Mouse (Mus musculus) erythroblast, embryonic 14.5 days (primary cell): ENCODE measurements around the gene Mreg. TPM values are rescaled to one million over a fixed set of nuclear protein-coding genes. Genes with fewer than 3 reads are reported as not detected.

Source experiments
- H3K27me3 ChIP-seq: 2 replicates; pipeline ENCODE4 v1.6.1; 2012; ENCODE audit warnings: inconsistent platforms; ENCODE audit not compliant: control insufficient read depth
- H3K36me3 ChIP-seq: 2 replicates; pipeline ENCODE4 v1.6.1; 2012; ENCODE audit warnings: mild to moderate bottlenecking, inconsistent platforms; ENCODE audit not compliant: control insufficient read depth
- H3K4me1 ChIP-seq: 2 replicates; pipeline ENCODE4 v1.6.1; 2012; ENCODE audit warnings: inconsistent platforms; ENCODE audit not compliant: control insufficient read depth
- H3K4me3 ChIP-seq: replicated peaks from 2 replicates; pipeline ENCODE3; 2012; ENCODE audit warnings: moderate library complexity, mild to moderate bottlenecking, inconsistent platforms
- H3K9me3 ChIP-seq: 2 replicates; pipeline ENCODE4 v1.6.1; 2012; ENCODE audit warnings: low read length, inconsistent platforms, mixed read lengths; ENCODE audit not compliant: control insufficient read depth
- GATA1 ChIP-seq: IDR thresholded peaks from 2 replicates; pipeline ENCODE4 v1.6.1; 2012; ENCODE audit warnings: low read length, inconsistent platforms, mixed read lengths
- TAL1 ChIP-seq: IDR thresholded peaks from 3 replicates; pipeline ENCODE4 v1.6.1; 2012; ENCODE audit warnings: low read length, inconsistent platforms, mixed read lengths
- polyA plus RNA-seq: library from polyadenylated mRNA; stranded (reverse); fragments of >175 nt; gene quantifications from 2 replicates; pipeline ENCODE4 v1.2.3, GENCODE M21; 2012

Gene Mreg
- polyA plus RNA-seq, 1 experiment, result 0.01 TPM

- Histone ChIP-seq H3K36me3 (no peaks in the 10 kb centered on the region), H3K4me1 (no peaks in the 10 kb centered on the region), H3K9me3 (no peaks in the 10 kb centered on the region), H3K4me3 (no peak overlapping the region), H3K27me3 (no peaks in the 10 kb centered on the region)
- TF ChIP-seq GATA1, result no peak
- TF ChIP-seq TAL1, result no peak
Measured at GRCm38 (mm10) chr1:72198142-72198806, 13.8 kb downstream of the Mreg start.

- Histone ChIP-seq H3K27me3 (no peaks in the 10 kb centered on the region), H3K9me3 (no peaks in the 10 kb centered on the region), H3K4me1 (no peaks in the 10 kb centered on the region)
Measured at GRCm38 (mm10) chr1:72196626-72197359, 15.3 kb downstream of the Mreg start.

DNA sequence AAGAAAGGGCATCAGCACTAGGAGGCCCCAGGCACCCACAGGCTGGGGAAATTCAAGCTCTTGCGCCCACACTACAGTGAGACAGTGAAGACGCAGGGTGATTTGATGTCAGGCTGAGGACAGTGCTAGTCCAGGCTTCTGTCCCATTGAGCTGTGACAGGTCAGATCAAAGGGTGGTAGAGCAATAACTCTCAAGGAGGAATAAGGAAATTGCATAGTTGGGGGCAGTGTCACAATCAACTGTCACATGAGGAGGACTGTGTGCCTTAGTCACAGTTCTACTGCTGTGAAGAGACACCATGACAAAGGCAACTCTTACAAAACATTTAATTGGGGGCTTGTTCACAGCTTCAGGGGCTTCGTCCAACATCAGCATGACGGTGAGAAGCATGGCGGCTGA lies 16.0 kb downstream of the Mreg start:
- TF ChIP-seq GATA1 (no peak), TAL1 (no peak)
- Histone ChIP-seq H3K4me3 (no peak overlapping the region), H3K27me3 (no peaks in the 10 kb centered on the region), H3K4me1 (no peaks in the 10 kb centered on the region), H3K9me3 (no peaks in the 10 kb centered on the region), H3K36me3 (no peaks in the 10 kb centered on the region; the same call in 1 of the 2 replicates)

More at GRCm38 (mm10) chr1:72196626-72197359, 15.3 kb downstream of the Mreg start:
- Histone ChIP-seq H3K4me3 (no peak overlapping the region), H3K36me3 (no peaks in the 10 kb centered on the region)
- TF ChIP-seq TAL1 (no peak), GATA1 (no peak)

GRCm38 (mm10) chr1:72191449-72191848 lies 20.7 kb downstream of the Mreg start:
- Histone ChIP-seq H3K27me3 (no peaks in the 10 kb centered on the region), H3K9me3 (no peaks in the 10 kb centered on the region), H3K4me3 (no peak overlapping the region), H3K36me3 (no peaks in the 10 kb centered on the region; the same call in 1 of the 2 replicates), H3K4me1 (no peaks in the 10 kb centered on the region)
- TF ChIP-seq GATA1, result no peak

GRCm38 (mm10) chr1:72188142-72188738 lies 23.9 kb downstream of the Mreg start:
- Histone ChIP-seq H3K27me3 (no peaks in the 10 kb centered on the region), H3K36me3 (no peaks in the 10 kb centered on the region; the same call in 1 of the 2 replicates), H3K4me1 (no peaks in the 10 kb centered on the region), H3K4me3 (no peak overlapping the region), H3K9me3 (no peaks in the 10 kb centered on the region)
- no peak for TF ChIP-seq TAL1
- no peak for TF ChIP-seq GATA1

DNA sequence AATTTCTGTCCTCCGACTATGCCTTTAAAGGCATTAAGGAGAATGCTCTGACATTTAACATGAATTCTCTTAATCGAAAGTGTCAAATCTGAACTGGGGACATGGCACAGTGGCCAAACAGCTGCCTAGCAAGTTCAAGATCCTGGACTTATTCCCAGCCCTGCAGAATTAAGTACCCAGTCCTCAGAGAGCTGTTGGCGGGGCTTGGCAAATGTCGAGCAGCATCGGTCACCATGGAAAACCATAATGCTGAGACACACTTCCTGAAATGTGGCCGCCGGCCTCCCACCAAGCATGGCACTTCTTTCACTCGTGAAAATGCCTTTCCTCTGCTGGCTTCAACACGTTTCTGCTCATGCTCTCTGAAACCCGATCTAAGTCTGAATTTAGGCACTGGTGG lies 24.6 kb downstream of the Mreg start:
- H3K9me3 ChIP-seq, result no peaks in the 10 kb centered on the region
- H3K4me1 ChIP-seq, result no peaks in the 10 kb centered on the region
- no peaks in the 10 kb centered on the region; the same call in 1 of the 2 replicates for H3K36me3 ChIP-seq
- no peaks in the 10 kb centered on the region for H3K27me3 ChIP-seq
- no peak overlapping the region for H3K4me3 ChIP-seq
- TF ChIP-seq GATA1 (no peak), TAL1 (no peak)

- TF ChIP-seq TAL1 (no peak), GATA1 (no peak)
- H3K27me3 ChIP-seq, result no peaks in the 10 kb centered on the region
Measured at GRCm38 (mm10) chr1:72186151-72186550, 26.0 kb downstream of the Mreg start.

DNA sequence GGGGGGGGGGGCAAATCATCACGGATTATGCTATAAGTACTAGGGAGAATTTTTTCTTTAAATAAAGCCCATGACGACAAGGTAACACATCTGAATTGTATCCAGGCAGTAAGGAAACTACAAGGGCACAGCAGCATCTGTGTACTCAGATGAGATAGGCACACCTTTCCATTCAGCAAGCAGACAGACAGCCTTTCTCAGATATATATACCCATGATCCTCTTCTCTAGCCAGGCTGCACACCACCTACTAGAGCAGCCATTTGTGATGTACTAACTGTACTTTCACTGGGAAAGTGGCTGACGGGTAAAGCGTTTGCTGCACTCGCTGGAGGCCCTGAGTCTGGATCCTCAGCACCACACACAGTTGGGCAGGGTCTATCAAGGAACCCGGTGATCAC lies 28.6 kb downstream of the Mreg start:
- H3K9me3 ChIP-seq, result no peaks in the 10 kb centered on the region
- H3K4me1 ChIP-seq, result no peaks in the 10 kb centered on the region
- H3K27me3 ChIP-seq, result no peaks in the 10 kb centered on the region
- H3K4me3 ChIP-seq, result no peak overlapping the region
- no peaks in the 10 kb centered on the region for H3K36me3 ChIP-seq
- TF ChIP-seq GATA1 (no peak), TAL1 (no peak)

More at GRCm38 (mm10) chr1:72186151-72186550, 26.0 kb downstream of the Mreg start:
- H3K9me3 ChIP-seq, result no peaks in the 10 kb centered on the region
- H3K4me3 ChIP-seq, result no peak overlapping the region
- H3K4me1 ChIP-seq, result no peaks in the 10 kb centered on the region
- H3K36me3 ChIP-seq, result no peaks in the 10 kb centered on the region; the same call in 1 of the 2 replicates

DNA sequence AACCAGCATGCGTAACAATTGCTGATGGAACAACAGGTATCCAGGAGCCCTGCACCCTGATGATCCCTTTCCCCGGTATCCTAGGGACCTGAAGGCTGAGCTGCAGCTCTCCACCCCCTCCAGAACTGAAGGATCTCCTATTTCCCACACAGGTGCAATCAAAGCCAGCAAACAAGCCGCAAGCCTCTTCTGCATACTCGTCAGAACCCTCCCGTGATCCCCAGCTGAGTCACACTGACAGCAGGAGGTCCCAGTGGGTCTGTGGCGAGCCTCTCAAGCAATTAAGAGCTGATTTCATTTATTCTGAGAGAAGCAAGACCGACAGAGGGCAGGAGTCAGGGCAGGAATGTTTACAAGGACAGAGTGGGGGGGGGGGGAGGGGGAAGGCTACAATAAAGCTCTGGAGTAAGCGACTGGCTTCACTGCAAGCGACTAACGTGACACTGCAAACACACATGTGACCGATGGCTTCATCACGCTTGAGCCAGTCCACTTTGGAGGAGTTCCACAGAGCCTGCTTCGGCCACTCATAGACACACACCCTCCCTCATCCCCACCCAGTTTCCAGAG lies 29.1 kb downstream of the Mreg start:
- no peaks in the 10 kb centered on the region for H3K4me1 ChIP-seq
- no peaks in the 10 kb centered on the region for H3K27me3 ChIP-seq
- H3K36me3 ChIP-seq, result no peaks in the 10 kb centered on the region
- no peak overlapping the region for H3K4me3 ChIP-seq
- TF ChIP-seq TAL1 (no peak), GATA1 (no peak)
- no peaks in the 10 kb centered on the region for H3K9me3 ChIP-seq
